Mouse (Mus musculus): ENCODE data around the gene Pde4dip. TPM values are rescaled to one million over a fixed set of nuclear protein-coding genes. Genes with fewer than 3 reads are reported as not detected.
A peak's percentile ranks its signal among the peaks of the same experiment; 100 is the strongest.

Pde4dip gene
- 22.4 and 29.4 TPM in 2 replicates for polyA plus RNA-seq (2016; fragmentation: Nextera tagmentation; extraction: Ambion mirVana)

DNA sequence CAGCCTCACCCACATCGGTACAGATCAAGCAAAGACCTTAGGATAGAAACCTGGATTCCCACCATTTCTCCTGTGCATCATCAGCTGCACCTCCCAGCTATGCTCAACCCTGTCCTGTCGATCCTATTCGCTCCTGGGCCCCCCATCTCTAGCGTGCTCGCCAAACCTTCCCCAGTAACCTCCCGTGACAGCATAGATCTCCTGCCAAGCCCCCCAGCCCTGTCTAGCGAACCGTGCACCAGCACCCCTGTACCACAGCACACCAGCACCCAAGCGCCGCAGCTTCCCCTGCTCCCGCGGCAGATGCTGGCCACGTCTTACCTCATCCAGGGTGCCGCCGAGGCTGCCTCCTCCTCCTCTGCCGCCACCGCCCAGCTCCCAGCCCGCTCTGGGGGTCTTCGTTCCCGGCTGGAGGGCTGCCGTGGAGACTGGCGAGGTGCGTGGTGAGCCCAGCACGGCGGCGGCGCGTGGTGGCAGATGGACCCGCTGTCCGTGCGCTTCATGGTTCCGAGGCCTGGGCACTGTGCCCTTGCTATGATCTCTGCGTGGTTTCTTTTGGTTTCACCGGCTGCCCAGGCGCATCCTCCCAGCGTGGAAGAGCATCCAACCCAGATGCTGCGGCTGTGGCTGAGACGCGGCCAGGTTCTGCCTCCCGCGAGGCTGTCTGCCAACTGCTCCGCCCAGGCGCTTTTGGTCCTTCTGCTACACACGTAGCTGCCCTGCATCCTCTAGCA, at the start of gene Pde4dip:
Gene Pde4dip, minus strand, starts transcription at position 540 of the 734 bp plus-strand sequence.
- DNase-seq (ENCODE audit: low spot score): peak; percentile 44
- 2% methylated on average over 44 of the region's 44 CpGs for WGBS

DNA sequence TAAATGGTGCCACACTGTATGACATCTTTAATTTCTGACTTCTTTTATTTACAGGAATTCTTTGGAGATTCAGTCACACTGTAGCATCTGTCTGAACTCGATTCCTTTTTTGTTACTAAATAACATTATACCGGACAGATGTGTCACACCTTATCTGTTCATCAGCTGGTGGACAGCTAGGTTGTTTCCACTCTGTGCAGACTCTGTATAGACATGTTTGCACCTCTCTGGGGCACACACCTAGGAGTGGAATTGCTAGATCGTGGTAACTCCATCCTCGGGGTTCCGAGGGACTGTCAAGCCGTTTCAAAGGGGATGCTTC, 49.4 kb upstream of the Pde4dip start:
- peaks cover 77% of the 10 kb centered on the region for H3K4me1 ChIP-seq (replicated peaks)
- peak overlapping the region; percentile 76 for H3K27ac ChIP-seq
- H3K36me3 ChIP-seq: no peaks in the 10 kb centered on the region
- DNase-seq (ENCODE audit: low spot score): no peak
- no peaks in the 10 kb centered on the region for H3K9me3 ChIP-seq
- peaks cover 8% of the 10 kb centered on the region; the same call in 1 of the 2 replicates for H3K27me3 ChIP-seq (ENCODE audit: insufficient read depth, poor library complexity, severe bottlenecking)
- 58% methylated on average over 6 of the region's 6 CpGs for WGBS
- no peak overlapping the region for H3K4me3 ChIP-seq

More for the DNA sequence above, at the start of gene Pde4dip:
- H3K4me3 ChIP-seq: peak within 1 kb of the TSS; percentile 66
- H3K36me3 ChIP-seq: no peaks in the 10 kb centered on the region
- H3K27me3 ChIP-seq (ENCODE audit: insufficient read depth, poor library complexity, severe bottlenecking): peaks cover 45% of the 10 kb centered on the region
- H3K27ac ChIP-seq: peak within 1 kb of the TSS; percentile 72
- peaks cover 11% of the 10 kb centered on the region for H3K4me1 ChIP-seq (replicated peaks)
- no peaks in the 10 kb centered on the region for H3K9me3 ChIP-seq

DNA sequence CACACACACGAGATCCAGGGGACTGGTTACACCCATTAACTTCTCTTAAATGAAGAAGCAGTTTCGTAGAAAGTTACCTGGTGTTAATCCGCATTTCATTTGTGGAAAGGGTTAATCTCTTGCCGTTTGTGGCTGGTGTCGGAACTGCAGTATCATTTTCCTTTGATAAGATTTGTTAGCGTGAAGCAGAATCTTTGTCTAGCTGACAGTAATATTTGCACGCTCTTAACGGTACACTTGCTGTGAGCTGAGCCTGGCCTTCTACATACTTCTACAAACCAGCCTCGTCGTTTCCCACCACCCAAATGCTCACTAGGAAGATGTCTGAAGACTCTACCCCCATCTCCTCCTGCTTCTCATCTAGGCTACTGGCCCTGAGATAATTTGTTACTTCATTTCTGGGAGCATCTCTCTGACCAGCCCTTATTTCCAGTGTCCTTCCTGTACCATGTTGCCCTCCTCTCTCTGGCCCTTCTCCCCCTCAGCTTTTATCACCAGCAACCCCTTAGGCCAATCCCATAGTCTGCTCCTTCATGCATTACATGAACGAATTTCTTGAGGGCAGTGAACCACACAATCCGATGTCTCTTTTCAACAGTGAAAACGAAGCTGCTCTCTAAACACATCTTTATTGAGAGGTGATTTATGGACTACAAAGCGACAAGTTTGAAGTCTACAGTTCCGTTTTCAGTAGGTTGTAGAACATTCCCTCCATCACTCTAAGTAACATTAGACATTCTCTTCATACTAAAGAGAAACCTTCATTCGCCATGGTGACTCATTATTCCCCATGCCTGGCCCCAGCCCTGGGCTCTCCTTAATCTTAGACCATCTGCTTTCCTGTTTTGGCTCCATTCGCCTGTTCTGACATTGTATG, 48.8 kb upstream of the Pde4dip start:
- Histone ChIP-seq H3K9me3 (no peaks in the 10 kb centered on the region), H3K36me3 (no peaks in the 10 kb centered on the region), H3K27ac (peak overlapping the region; percentile 76), H3K27me3 (ENCODE audit: insufficient read depth, poor library complexity, severe bottlenecking) (peaks cover 14% of the 10 kb centered on the region), H3K4me1 (replicated peaks) (peaks cover 77% of the 10 kb centered on the region), H3K4me3 (no peak overlapping the region)
- no peak for DNase-seq (ENCODE audit: low spot score)
- whole genome bisulfite sequencing: 48% methylated on average over 17 of the region's 17 CpGs

DNA sequence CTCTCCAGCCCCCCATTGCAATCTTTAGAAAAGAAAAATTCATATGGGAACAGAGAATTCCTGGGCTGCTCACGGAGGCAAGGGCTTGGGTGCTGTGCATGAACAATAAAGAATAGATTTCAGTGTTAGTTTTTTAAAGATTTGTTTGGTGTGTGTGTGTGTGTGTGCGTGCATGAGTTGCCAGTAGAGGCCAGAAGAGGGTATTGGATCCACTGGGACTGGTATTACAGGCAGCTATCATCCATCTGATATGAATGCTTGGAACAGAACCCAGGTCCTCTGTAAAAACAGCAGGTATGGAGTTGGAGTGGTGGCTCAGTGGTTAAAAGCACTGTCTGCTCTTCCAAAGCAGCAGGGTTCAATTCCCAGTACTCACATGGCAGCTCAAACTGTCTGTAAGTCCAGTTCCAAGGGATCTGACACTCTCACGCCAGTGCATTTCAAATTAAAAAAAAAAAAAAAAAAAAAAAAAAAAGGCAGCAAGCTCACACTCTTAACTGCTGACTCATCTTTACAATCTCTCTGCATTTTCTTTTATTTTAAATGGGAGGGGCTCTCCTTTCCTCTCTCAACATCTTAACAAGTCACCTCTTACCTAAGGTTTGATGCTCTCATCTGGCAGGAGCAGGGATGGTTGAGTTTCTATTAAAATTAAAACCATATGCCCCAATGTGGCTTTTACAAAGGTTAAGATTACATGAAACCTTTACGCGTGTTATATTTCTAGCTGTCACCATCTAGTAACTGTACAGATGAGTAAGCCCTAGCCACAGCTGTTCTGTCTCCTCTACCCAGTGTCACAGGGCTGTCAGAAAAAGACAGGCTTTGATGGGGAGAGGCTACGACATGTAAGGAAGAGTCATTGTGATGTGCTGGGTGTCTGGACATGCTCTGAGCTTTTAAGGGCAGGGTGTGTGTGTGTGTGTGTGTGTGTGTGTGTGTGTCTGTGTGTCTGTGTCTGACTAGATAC, 46.1 kb upstream of the Pde4dip start:
- H3K4me1 ChIP-seq (replicated peaks): peaks cover 70% of the 10 kb centered on the region
- H3K4me3 ChIP-seq: no peak overlapping the region
- H3K27ac ChIP-seq: no peak overlapping the region
- peaks cover 24% of the 10 kb centered on the region for H3K27me3 ChIP-seq (ENCODE audit: insufficient read depth, poor library complexity, severe bottlenecking)
- WGBS: 83% methylated on average over 6 of the region's 6 CpGs
- no peaks in the 10 kb centered on the region for H3K9me3 ChIP-seq
- no peak for DNase-seq (ENCODE audit: low spot score)
- no peaks in the 10 kb centered on the region for H3K36me3 ChIP-seq

DNA sequence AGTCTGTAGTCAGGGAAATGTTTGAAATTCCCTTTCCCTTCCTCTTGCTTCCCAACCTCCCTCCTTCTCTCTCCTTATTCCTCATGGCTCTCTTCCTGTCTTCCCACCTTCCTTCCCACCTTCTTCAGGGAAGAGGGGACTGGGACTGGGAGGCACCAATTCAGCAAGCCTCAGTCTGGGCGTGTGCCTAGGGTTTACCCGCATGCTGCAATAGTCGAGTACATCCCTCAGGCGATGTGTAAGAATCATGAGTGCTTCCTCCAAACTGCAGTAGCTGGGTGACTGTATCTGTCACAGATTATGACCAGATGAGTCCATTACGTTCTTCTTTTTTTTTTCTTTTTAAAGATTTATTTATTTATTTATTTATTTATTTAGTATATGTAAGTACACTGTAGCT, 45.3 kb upstream of the Pde4dip start:
- Histone ChIP-seq H3K36me3 (no peaks in the 10 kb centered on the region), H3K4me1 (replicated peaks) (peaks cover 66% of the 10 kb centered on the region), H3K4me3 (no peak overlapping the region), H3K9me3 (no peaks in the 10 kb centered on the region), H3K27ac (no peak overlapping the region), H3K27me3 (ENCODE audit: insufficient read depth, poor library complexity, severe bottlenecking) (peaks cover 24% of the 10 kb centered on the region)
- DNase-seq (ENCODE audit: low spot score): no peak
- WGBS: 80% methylated on average over 5 of the region's 5 CpGs

DNA sequence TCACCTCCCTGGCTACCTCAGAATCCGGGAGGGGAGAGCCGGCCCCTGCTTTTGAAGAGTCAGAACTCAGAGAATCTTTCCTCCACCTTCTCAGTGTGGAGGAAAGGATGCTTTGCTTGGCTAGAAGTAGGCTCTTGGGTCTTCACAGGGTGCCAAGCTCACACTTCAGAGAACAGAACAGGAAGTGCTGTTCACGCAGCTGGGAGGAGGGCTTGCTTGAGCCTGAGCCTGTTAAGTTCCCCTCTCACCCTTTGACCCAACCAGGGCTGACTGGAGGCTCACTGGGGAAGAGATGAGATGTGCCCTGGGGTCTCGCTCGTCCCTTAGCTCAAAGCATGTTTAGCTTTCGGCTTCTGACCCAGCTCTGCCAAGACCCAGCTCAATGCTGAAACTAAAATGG, 44.7 kb upstream of the Pde4dip start:
- Histone ChIP-seq H3K36me3 (no peaks in the 10 kb centered on the region), H3K27ac (peak overlapping the region; percentile 0), H3K4me3 (no peak overlapping the region), H3K4me1 (replicated peaks) (peaks cover 61% of the 10 kb centered on the region), H3K9me3 (no peaks in the 10 kb centered on the region), H3K27me3 (ENCODE audit: insufficient read depth, poor library complexity, severe bottlenecking) (peaks cover 24% of the 10 kb centered on the region)
- 20% methylated on average over 6 of the region's 6 CpGs for WGBS
- DNase-seq (ENCODE audit: low spot score): no peak

DNA sequence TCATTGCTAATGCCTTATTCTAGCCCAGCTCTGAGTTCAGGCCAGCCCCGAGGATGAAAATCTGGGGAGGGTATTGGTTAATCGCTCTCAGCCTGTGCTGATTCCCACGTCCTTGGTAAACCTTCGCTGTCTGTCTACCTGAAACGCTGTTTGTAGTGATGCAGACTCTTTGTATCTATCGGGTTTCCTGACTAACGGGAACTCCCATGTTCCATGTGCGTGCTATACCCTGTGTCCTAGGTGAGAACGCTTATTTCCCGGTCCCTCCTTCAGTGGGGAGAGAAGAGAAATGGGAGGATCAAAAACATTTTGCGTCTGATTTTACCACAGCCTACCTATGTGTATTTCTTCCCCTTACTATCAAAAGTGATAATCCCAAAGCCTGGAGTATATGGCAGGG, 44.3 kb upstream of the Pde4dip start:
- peak overlapping the region; percentile 0; the same call in 1 of the 2 replicates for H3K27ac ChIP-seq
- WGBS: 41% methylated on average over 11 of the region's 11 CpGs
- DNase-seq (ENCODE audit: low spot score): no peak
- H3K36me3 ChIP-seq: no peaks in the 10 kb centered on the region
- H3K4me3 ChIP-seq: no peak overlapping the region
- peaks cover 24% of the 10 kb centered on the region for H3K27me3 ChIP-seq (ENCODE audit: insufficient read depth, poor library complexity, severe bottlenecking)
- H3K9me3 ChIP-seq: no peaks in the 10 kb centered on the region
- peaks cover 56% of the 10 kb centered on the region for H3K4me1 ChIP-seq (replicated peaks)

DNA sequence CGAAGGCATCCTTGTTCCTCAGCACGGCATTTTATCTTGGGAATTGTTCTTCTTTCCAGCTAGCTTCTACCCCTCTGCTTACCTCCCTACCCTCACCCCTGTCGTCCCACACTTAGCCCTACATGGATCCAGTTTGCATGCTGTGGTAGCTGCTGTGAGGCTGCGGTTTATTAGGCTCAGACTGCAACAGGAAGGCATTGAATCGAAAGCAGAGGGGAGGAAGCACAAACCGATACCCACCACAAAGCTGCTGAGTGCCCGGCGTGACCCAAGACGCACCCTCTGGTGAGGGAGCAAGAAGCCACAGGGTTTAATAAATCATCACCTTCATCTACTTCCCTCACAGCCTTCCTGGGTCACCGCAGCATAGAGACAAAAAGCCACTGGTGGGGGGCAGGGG, 43.6 kb upstream of the Pde4dip start:
- no peak for DNase-seq (ENCODE audit: low spot score)
- Histone ChIP-seq H3K4me3 (peak overlapping the region; percentile 23; the same call in 1 of the 2 replicates), H3K9me3 (no peaks in the 10 kb centered on the region), H3K27ac (peak overlapping the region; percentile 19; the same call in 1 of the 2 replicates), H3K27me3 (ENCODE audit: insufficient read depth, poor library complexity, severe bottlenecking) (peaks cover 24% of the 10 kb centered on the region), H3K36me3 (no peaks in the 10 kb centered on the region), H3K4me1 (replicated peaks) (peaks cover 50% of the 10 kb centered on the region)
- 23% methylated on average over 10 of the region's 10 CpGs for WGBS

DNA sequence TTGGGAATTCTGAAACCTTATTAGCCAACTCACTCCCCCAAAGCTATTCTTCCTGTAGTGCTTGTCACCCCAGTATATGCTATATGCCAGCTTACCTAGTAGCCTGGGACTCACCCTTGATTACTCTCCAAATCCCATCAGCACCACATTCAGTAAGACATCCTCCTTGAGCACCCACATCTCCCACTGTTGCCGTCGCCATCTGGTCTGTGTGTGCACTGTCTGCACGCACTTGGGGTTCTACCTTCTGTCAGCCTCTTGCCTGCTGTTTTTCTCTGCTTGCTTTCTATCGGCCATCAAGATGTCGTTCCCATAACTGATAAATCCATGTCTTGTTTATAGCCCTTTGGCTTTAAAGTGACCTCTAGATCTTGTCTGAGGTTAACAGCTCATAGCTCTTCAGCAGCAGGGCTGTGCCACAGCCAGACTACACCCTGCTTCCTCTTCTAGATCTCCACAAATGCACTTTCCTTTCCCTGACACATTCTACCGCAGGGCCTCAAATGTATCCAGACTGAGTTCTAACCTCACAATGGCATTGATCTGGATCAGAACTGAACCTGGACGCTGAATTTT, 42.9 kb upstream of the Pde4dip start:
- Histone ChIP-seq H3K4me1 (replicated peaks) (peaks cover 42% of the 10 kb centered on the region), H3K4me3 (no peak overlapping the region), H3K27me3 (ENCODE audit: insufficient read depth, poor library complexity, severe bottlenecking) (peaks cover 24% of the 10 kb centered on the region), H3K36me3 (no peaks in the 10 kb centered on the region), H3K9me3 (no peaks in the 10 kb centered on the region), H3K27ac (no peak overlapping the region)
- WGBS: 87% methylated on average over 7 of the region's 7 CpGs
- no peak for DNase-seq (ENCODE audit: low spot score)

DNA sequence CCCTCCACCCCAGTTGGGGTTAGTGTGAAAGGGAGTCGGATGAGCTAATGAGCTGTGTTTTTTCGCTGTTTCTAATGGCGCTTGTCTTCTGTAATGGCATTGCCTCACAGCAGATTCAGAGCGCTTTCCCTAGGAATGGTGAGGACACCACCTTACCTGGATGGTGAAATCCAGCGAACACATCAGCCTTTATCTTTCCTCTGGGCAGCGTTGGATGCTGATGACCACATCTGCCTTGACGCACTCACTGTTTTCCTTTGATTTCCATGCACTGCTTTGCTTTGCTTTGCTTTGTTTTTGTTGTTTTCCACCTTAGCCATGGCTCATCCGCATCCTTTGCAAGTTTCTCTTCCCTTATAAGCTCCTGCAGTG, 42.3 kb upstream of the Pde4dip start:
- Histone ChIP-seq H3K27ac (no peak overlapping the region), H3K9me3 (no peaks in the 10 kb centered on the region), H3K27me3 (ENCODE audit: insufficient read depth, poor library complexity, severe bottlenecking) (peaks cover 24% of the 10 kb centered on the region), H3K4me1 (replicated peaks) (peaks cover 40% of the 10 kb centered on the region), H3K36me3 (no peaks in the 10 kb centered on the region), H3K4me3 (no peak overlapping the region)
- WGBS: 73% methylated on average over 8 of the region's 8 CpGs
- no peak for DNase-seq (ENCODE audit: low spot score)

DNA sequence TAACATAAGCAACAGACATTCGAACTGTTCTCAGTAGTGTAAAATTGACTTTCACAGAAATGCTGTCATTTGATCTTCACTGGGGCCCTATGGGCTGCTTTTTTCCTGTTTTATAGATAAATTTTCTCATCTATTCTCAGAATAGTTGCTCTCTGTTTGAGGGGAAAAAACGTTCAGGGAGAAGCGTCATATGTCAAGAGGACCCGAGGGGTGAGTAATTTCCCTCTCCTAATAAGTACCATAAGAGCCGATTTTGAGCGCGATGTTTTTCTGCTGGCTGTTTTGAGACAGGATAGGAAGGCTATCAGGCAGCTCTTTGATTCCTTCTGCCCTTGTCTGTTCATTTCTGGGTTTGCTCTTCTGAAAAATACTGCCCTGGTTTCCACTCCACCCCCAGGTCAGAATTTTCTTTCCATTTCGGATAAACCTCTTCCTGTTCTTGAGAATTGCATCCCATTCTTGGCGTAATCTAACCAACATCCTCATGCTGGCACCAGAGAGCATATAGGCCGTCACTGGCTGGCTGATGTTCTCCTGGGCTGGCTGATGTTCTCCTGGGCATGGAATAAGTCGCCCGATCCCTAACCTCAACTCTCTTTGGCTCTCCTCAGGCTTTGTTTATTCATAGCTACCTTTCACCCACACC, 41.8 kb upstream of the Pde4dip start:
- no peak for DNase-seq (ENCODE audit: low spot score)
- WGBS: 68% methylated on average over 12 of the region's 12 CpGs
- Histone ChIP-seq H3K4me1 (replicated peaks) (peaks cover 40% of the 10 kb centered on the region), H3K27ac (no peak overlapping the region), H3K27me3 (ENCODE audit: insufficient read depth, poor library complexity, severe bottlenecking) (peaks cover 24% of the 10 kb centered on the region), H3K9me3 (no peaks in the 10 kb centered on the region), H3K36me3 (no peaks in the 10 kb centered on the region), H3K4me3 (no peak overlapping the region)
